Mouse (Mus musculus): ENCODE measurements around the gene Gmpr. TPM values are rescaled to one million over a fixed set of nuclear protein-coding genes. Genes with fewer than 3 reads are reported as not detected.

Gene Gmpr
- total RNA-seq, 2 experiments from 2014 or later: 59.6 to 64.5 TPM

Other genes with a start within 250 kb of the Gmpr start
- 10 to 100 TPM; 16.9 to 17.1 TPM for gene Mylip, start 117.7 kb upstream of the Gmpr start, total RNA-seq (2021)